In genomic region chr1:89816487-89817206, GRCm38 (mm10) we compare ENCODE assay signal across 13 mouse cellular contexts.
DNase-seq lines count a peak whose midpoint lies in the region; ATAC-seq and TF ChIP-seq lines count a peak whose summit lies in the region.
"Had no signal": no experiment of that assay in that cellular context is flagged by ENCODE, and none has a peak within 500 bp of the region (broad histone marks: within the 10 kb centered on the region; RNA-seq: fewer than 3 reads in every experiment).

No protein-coding gene starts in this region.

- no peak overlapping the region for H3K4me3 ChIP-seq in embryonic facial prominence, embryonic 12.5 days
- no peak overlapping the region for H3K4me3 ChIP-seq in kidney, adult 2 months (ENCODE audit: insufficient read depth, low read depth, low read length)
- no peak overlapping the region for H3K4me3 ChIP-seq in liver, embryonic 12.5 days
- H3K4me3 ChIP-seq: heart, embryonic 13.5 days; layer of hippocampus, adult 2 months had no signal

- no peaks in the 10 kb centered on the region for H3K27me3 ChIP-seq in embryonic facial prominence, embryonic 12.5 days
- no peaks in the 10 kb centered on the region for H3K27me3 ChIP-seq in kidney, adult 2 months (replicated peaks; ENCODE audit: control insufficient read depth, insufficient read depth, low read length)
- H3K27me3 ChIP-seq in liver, embryonic 12.5 days (replicated peaks) = no peaks in the 10 kb centered on the region
- H3K27me3 ChIP-seq: CH12.LX; heart, embryonic 13.5 days had no signal

- H3K36me3 ChIP-seq in embryonic facial prominence, embryonic 12.5 days = no peaks in the 10 kb centered on the region
- no peaks in the 10 kb centered on the region for H3K36me3 ChIP-seq in kidney, adult 2 months (ENCODE audit: control insufficient read depth, insufficient read depth, low read length)
- H3K36me3 ChIP-seq in liver, embryonic 12.5 days = no peaks in the 10 kb centered on the region
- H3K36me3 ChIP-seq: heart, embryonic 13.5 days had no signal

- peak overlapping the region; percentile 7; the same call in 1 of the 2 replicates for H3K27ac ChIP-seq in embryonic facial prominence, embryonic 12.5 days
- peak overlapping the region; percentile 73 for H3K27ac ChIP-seq in kidney, adult 2 months (ENCODE audit: insufficient read depth, low read depth, low read length)
- H3K27ac ChIP-seq in liver, embryonic 12.5 days = no peak overlapping the region
- H3K27ac ChIP-seq: heart, embryonic 13.5 days; layer of hippocampus, adult 2 months had no signal

- no peak for TF ChIP-seq POLR2A in kidney, adult 2 months (IDR thresholded peaks at IDR 0.05; ENCODE audit: low read depth, low read length)

- TF ChIP-seq CTCF in kidney, adult 2 months (conservative IDR thresholded peaks at IDR 0.05; ENCODE audit: insufficient read depth, insufficient read length, low read depth, low read length) = no peak

- no peak for ATAC-seq in embryonic facial prominence, embryonic 12.5 days (ENCODE audit: insufficient number of reproducible peaks, insufficient read depth, low FRiP score, low TSS enrichment)
- ATAC-seq in liver, embryonic 12.5 days = no peak
- ATAC-seq in CD4-positive, CD25-positive, alpha-beta regulatory T cell, adult 4 months = no peak

- H3K4me2 ChIP-seq in embryonic facial prominence, embryonic 12.5 days (replicated peaks) = 0 out of 2 replicates have a peak overlapping the region, but pooled peaks have one; percentile 12
- no peak overlapping the region for H3K4me2 ChIP-seq in liver, embryonic 12.5 days
- H3K4me2 ChIP-seq: heart, embryonic 13.5 days had no signal

- no peak overlapping the region for H3K9ac ChIP-seq in embryonic facial prominence, embryonic 12.5 days
- H3K9ac ChIP-seq in liver, embryonic 12.5 days = no peak overlapping the region
- H3K9ac ChIP-seq: heart, embryonic 13.5 days had no signal

- H3K9me3 ChIP-seq in embryonic facial prominence, embryonic 12.5 days = no peaks in the 10 kb centered on the region
- H3K9me3 ChIP-seq in liver, embryonic 12.5 days (replicated peaks) = no peaks in the 10 kb centered on the region
- H3K9me3 ChIP-seq: heart, embryonic 13.5 days had no signal

- DNase-seq in brain, adult 2 months (ENCODE audit: low read depth, low spot score) = peak; percentile 17
- peak; percentile 79 for DNase-seq in kidney, adult 2 months
- DNase-seq in mesoderm, embryonic 11.5 days (ENCODE audit: low read depth, low spot score) = peak; percentile 69
- no peak for DNase-seq in right cerebral cortex, postnatal 25 days
- DNase-seq in layer of hippocampus, adult 8-10 months (ENCODE audit: low spot score in 2 of 2) = no peak
- DNase-seq: cerebellum, adult 11 months; thymus, postnatal 25 days had no signal

- H3K4me1 ChIP-seq in embryonic facial prominence, embryonic 12.5 days = peaks cover 14% of the 10 kb centered on the region
- peaks cover 17% of the 10 kb centered on the region; the same call in 1 of the 2 replicates for H3K4me1 ChIP-seq in kidney, adult 2 months (ENCODE audit: control insufficient read depth, insufficient read depth, low read length)
- H3K4me1 ChIP-seq in liver, embryonic 12.5 days = no peaks in the 10 kb centered on the region
- H3K4me1 ChIP-seq: heart, embryonic 13.5 days had no signal

- 27% methylated on average over 14 of the region's 14 CpGs for WGBS in embryonic facial prominence, embryonic 12.5 days
- WGBS in kidney, adult 2 months = 28% methylated on average over 14 of the region's 14 CpGs
- 75% methylated on average over 14 of the region's 14 CpGs for WGBS in liver, embryonic 12.5 days (ENCODE audit: insufficient replicate concordance)

Comparison
In these comparisons a context has a peak if more than half of its experiments do, and no peak if none do; other contexts are left out.
1. DNase-seq: peak in brain, adult 2 months (single experiment), kidney, adult 2 months (single experiment) and mesoderm, embryonic 11.5 days (single experiment); none in right cerebral cortex, postnatal 25 days (single experiment) and layer of hippocampus, adult 8-10 months (0 of 2).